Mouse (Mus musculus): Measurements from ENCODE around the gene H2-M11.

Gene H2-M11

GRCm38 (mm10) chr17:36546775-36547174 is at the start of gene H2-M11:
H2-M11 (plus strand) TSS chr17:36547075.
- DNase-seq (ENCODE audit: extremely low spot score, low spot score) = no peak

GRCm38 (mm10) chr17:36500435-36500834 is 46.4 kb upstream of the H2-M11 start:
- DNase-seq (ENCODE audit: extremely low spot score, low spot score) = no peak

- no peak for DNase-seq (ENCODE audit: extremely low spot score, low spot score)
Observed at GRCm38 (mm10) chr17:36503910-36504309, 43.0 kb upstream of the H2-M11 start.
